Mouse (Mus musculus) liver, adult 2 months (tissue): ENCODE results near the gene Atp6v0e2.

Experiments used
- CTCF ChIP-seq: fragments of 200-500 bp; IDR thresholded peaks from 2 replicates; pipeline ENCODE4 v1.5.1; 2011; ENCODE audit warnings: low read depth, low read length, control low read depth
- POLR2A ChIP-seq: fragments of 200-500 bp; IDR thresholded peaks from 2 replicates; pipeline ENCODE4 v1.6.1; 2011; ENCODE audit warnings: low read length, control low read depth; ENCODE audit not compliant: insufficient read depth; ENCODE audit errors: extremely low read depth

GRCm38 (mm10) chr6:48546271-48546670, 8.9 kb downstream of the Atp6v0e2 start:
- TF ChIP-seq CTCF (peak; percentile 26; the same call in 1 of the 2 replicates), POLR2A (no peak)
